Mouse (Mus musculus): ENCODE data around the gene Shroom4.

- TF ChIP-seq CTCF (conservative IDR thresholded peaks at IDR 0.05; ENCODE audit: insufficient read depth, insufficient read length, low read depth, low read length) (no peak), POLR2A (IDR thresholded peaks at IDR 0.05; ENCODE audit: low read depth, low read length) (no peak)
These were observed 53.6 kb downstream of the Shroom4 start for GRCm38 (mm10) chrX:6453220-6453619.

Data from kidney, adult 2 months (tissue).